Mouse (Mus musculus) c-Kit-positive CD71-negative TER-119-negative erythroid progenitor cells, embryonic 14.5 days (primary cell): ENCODE results near the gene Them7.

ENCODE experiments used
- DNase-seq: peaks from one replicate; pipeline ENCODE4 v3.0.0-alpha.2; 2013; ENCODE audit warnings: low read depth

Gene Them7

GRCm38 (mm10) chr2:105235380-105236115 lies 11.4 kb downstream of the Them7 start:
- DNase-seq, result no peak

- DNase-seq, result no peak
Observed at GRCm38 (mm10) chr2:105237424-105237823, 13.3 kb downstream of the Them7 start.

- DNase-seq, result no peak
Observed at GRCm38 (mm10) chr2:105237841-105238240, 13.7 kb downstream of the Them7 start.

GRCm38 (mm10) chr2:105238775-105239174 lies 14.7 kb downstream of the Them7 start:
- DNase-seq, result no peak

- no peak for DNase-seq
Observed at GRCm38 (mm10) chr2:105240631-105241030, 16.5 kb downstream of the Them7 start.

GRCm38 (mm10) chr2:105242940-105243339 lies 18.8 kb downstream of the Them7 start:
- DNase-seq, result no peak

- no peak for DNase-seq
Observed at GRCm38 (mm10) chr2:105244733-105245132, 20.6 kb downstream of the Them7 start.

- DNase-seq, result no peak
Observed at GRCm38 (mm10) chr2:105251978-105252377, 27.9 kb downstream of the Them7 start.

GRCm38 (mm10) chr2:105252824-105253223 lies 28.7 kb downstream of the Them7 start:
- no peak for DNase-seq

- no peak for DNase-seq
Observed at GRCm38 (mm10) chr2:105255457-105255856, 31.3 kb downstream of the Them7 start.

- DNase-seq, result no peak
Observed at GRCm38 (mm10) chr2:105256427-105257071, 32.4 kb downstream of the Them7 start.

- DNase-seq, result no peak
Observed at GRCm38 (mm10) chr2:105257376-105257775, 33.3 kb downstream of the Them7 start.

- no peak for DNase-seq
Observed at GRCm38 (mm10) chr2:105261335-105261734, 37.2 kb downstream of the Them7 start.

GRCm38 (mm10) chr2:105263219-105263618 lies 39.1 kb downstream of the Them7 start:
- no peak for DNase-seq

GRCm38 (mm10) chr2:105282407-105283077 lies 58.4 kb downstream of the Them7 start:
- no peak for DNase-seq

GRCm38 (mm10) chr2:105283811-105284210 lies 59.7 kb downstream of the Them7 start:
- DNase-seq, result no peak

GRCm38 (mm10) chr2:105284855-105285254 lies 60.7 kb downstream of the Them7 start:
- no peak for DNase-seq

- no peak for DNase-seq
Observed at GRCm38 (mm10) chr2:105295823-105296222, 71.7 kb downstream of the Them7 start.

- no peak for DNase-seq
Observed at GRCm38 (mm10) chr2:105298888-105299287, 74.8 kb downstream of the Them7 start.

- DNase-seq, result no peak
Observed at GRCm38 (mm10) chr2:105301082-105301481, 77.0 kb downstream of the Them7 start.

- DNase-seq, result no peak
Observed at GRCm38 (mm10) chr2:105301531-105301930, 77.4 kb downstream of the Them7 start.

- no peak for DNase-seq
Observed at GRCm38 (mm10) chr2:105303962-105304514, 79.9 kb downstream of the Them7 start.

- no peak for DNase-seq
Observed at GRCm38 (mm10) chr2:105305876-105306275, 81.8 kb downstream of the Them7 start.
